Mouse (Mus musculus): Measurements from ENCODE around the gene Dop1b. TPM values are rescaled to one million over a fixed set of nuclear protein-coding genes. Genes with fewer than 3 reads are reported as not detected.
"Not testable (repeated sequence)": the region's sequence is repeated elsewhere in the genome, so short reads cannot be mapped to it uniquely, and the experiment has no call there.

Dop1b gene
- polyA plus RNA-seq, 1 experiment from 2014 or later, result 20.4 TPM

GRCm38 (mm10) chr16:93769621-93770020 is 57.9 kb downstream of the Dop1b start:
- no peaks in the 10 kb centered on the region for H3K27me3 ChIP-seq (ENCODE audit: control insufficient read depth, insufficient read depth, low read length)
- no peak for ATAC-seq (ENCODE audit: insufficient number of reproducible peaks, insufficient read depth, low FRiP score, low read depth)
- H3K9ac ChIP-seq (replicated peaks; ENCODE audit: low read depth, low read length), result no peak overlapping the region
- H3K4me1 ChIP-seq (ENCODE audit: control insufficient read depth, insufficient read depth, low read length), result no peaks in the 10 kb centered on the region
- no peak overlapping the region for H3K4me2 ChIP-seq (replicated peaks; ENCODE audit: low read depth, low read length)
- no peak overlapping the region for H3K4me3 ChIP-seq (ENCODE audit: low read depth, low read length)
- no peaks in the 10 kb centered on the region; the same call in 1 of the 2 replicates for H3K36me3 ChIP-seq (ENCODE audit: control insufficient read depth, insufficient read depth, low read length)
- H3K27ac ChIP-seq (ENCODE audit: low read length), result no peak overlapping the region
- no peaks in the 10 kb centered on the region for H3K9me3 ChIP-seq (ENCODE audit: control insufficient read depth, low read depth, low read length)
- WGBS, result 61% methylated on average over 15 of the region's 15 CpGs

- no peak overlapping the region for H3K9ac ChIP-seq (replicated peaks; ENCODE audit: low read depth, low read length)
- no peaks in the 10 kb centered on the region for H3K4me1 ChIP-seq (ENCODE audit: control insufficient read depth, insufficient read depth, low read length)
- no peak overlapping the region for H3K4me3 ChIP-seq (ENCODE audit: low read depth, low read length)
- 65% methylated on average over 32 of the region's 32 CpGs for WGBS
- no peak overlapping the region for H3K4me2 ChIP-seq (replicated peaks; ENCODE audit: low read depth, low read length)
- H3K27ac ChIP-seq (ENCODE audit: low read length), result no peak overlapping the region
- no peaks in the 10 kb centered on the region for H3K27me3 ChIP-seq (ENCODE audit: control insufficient read depth, insufficient read depth, low read length)
- no peaks in the 10 kb centered on the region; the same call in 1 of the 2 replicates for H3K36me3 ChIP-seq (ENCODE audit: control insufficient read depth, insufficient read depth, low read length)
- ATAC-seq (ENCODE audit: insufficient number of reproducible peaks, insufficient read depth, low FRiP score, low read depth), result peak; percentile 73; the same call in 1 of the 2 replicates
- no peaks in the 10 kb centered on the region for H3K9me3 ChIP-seq (ENCODE audit: control insufficient read depth, low read depth, low read length)
Measured at GRCm38 (mm10) chr16:93770271-93770926, 58.7 kb downstream of the Dop1b start.

- H3K36me3 ChIP-seq (ENCODE audit: control insufficient read depth, insufficient read depth, low read length), result no peaks in the 10 kb centered on the region; the same call in 1 of the 2 replicates
- WGBS, result 73% methylated on average over 5 of the region's 5 CpGs
- H3K4me1 ChIP-seq (ENCODE audit: control insufficient read depth, insufficient read depth, low read length), result no peaks in the 10 kb centered on the region
- H3K4me2 ChIP-seq (replicated peaks; ENCODE audit: low read depth, low read length), result no peak overlapping the region
- H3K27me3 ChIP-seq (ENCODE audit: control insufficient read depth, insufficient read depth, low read length), result no peaks in the 10 kb centered on the region
- no peaks in the 10 kb centered on the region for H3K9me3 ChIP-seq (ENCODE audit: control insufficient read depth, low read depth, low read length)
- no peak for ATAC-seq (ENCODE audit: insufficient number of reproducible peaks, insufficient read depth, low FRiP score, low read depth)
- H3K4me3 ChIP-seq (ENCODE audit: low read depth, low read length), result no peak overlapping the region
- no peak overlapping the region for H3K27ac ChIP-seq (ENCODE audit: low read length)
- H3K9ac ChIP-seq (replicated peaks; ENCODE audit: low read depth, low read length), result no peak overlapping the region
Measured at GRCm38 (mm10) chr16:93774658-93775057, 63.0 kb downstream of the Dop1b start.

- H3K9me3 ChIP-seq (ENCODE audit: control insufficient read depth, low read depth, low read length), result no peaks in the 10 kb centered on the region
- H3K4me3 ChIP-seq (ENCODE audit: low read depth, low read length), result no peak overlapping the region
- no peaks in the 10 kb centered on the region for H3K36me3 ChIP-seq (ENCODE audit: control insufficient read depth, insufficient read depth, low read length)
- no peak for ATAC-seq (ENCODE audit: insufficient number of reproducible peaks, insufficient read depth, low FRiP score, low read depth)
- H3K9ac ChIP-seq (replicated peaks; ENCODE audit: low read depth, low read length), result no peak overlapping the region
- 62% methylated on average over 5 of the region's 5 CpGs for WGBS
- no peak overlapping the region for H3K27ac ChIP-seq (ENCODE audit: low read length)
- no peaks in the 10 kb centered on the region for H3K4me1 ChIP-seq (ENCODE audit: control insufficient read depth, insufficient read depth, low read length)
- H3K4me2 ChIP-seq (replicated peaks; ENCODE audit: low read depth, low read length), result no peak overlapping the region
- no peaks in the 10 kb centered on the region for H3K27me3 ChIP-seq (ENCODE audit: control insufficient read depth, insufficient read depth, low read length)
Measured at GRCm38 (mm10) chr16:93776468-93776867, 64.8 kb downstream of the Dop1b start.

- Histone ChIP-seq H3K27me3 (ENCODE audit: control insufficient read depth, insufficient read depth, low read length) (no peaks in the 10 kb centered on the region), H3K36me3 (ENCODE audit: control insufficient read depth, insufficient read depth, low read length) (no peaks in the 10 kb centered on the region), H3K9me3 (ENCODE audit: control insufficient read depth, low read depth, low read length) (no peaks in the 10 kb centered on the region), H3K9ac (replicated peaks; ENCODE audit: low read depth, low read length) (no peak overlapping the region), H3K4me1 (ENCODE audit: control insufficient read depth, insufficient read depth, low read length) (no peaks in the 10 kb centered on the region), H3K27ac (ENCODE audit: low read length) (no peak overlapping the region), H3K4me3 (ENCODE audit: low read depth, low read length) (no peak overlapping the region), H3K4me2 (replicated peaks; ENCODE audit: low read depth, low read length) (no peak overlapping the region)
- WGBS, result 44% methylated on average over 14 of the region's 14 CpGs
- ATAC-seq (ENCODE audit: insufficient number of reproducible peaks, insufficient read depth, low FRiP score, low read depth), result no peak
Measured at GRCm38 (mm10) chr16:93777247-93777999, 65.7 kb downstream of the Dop1b start.

- H3K9me3 ChIP-seq (ENCODE audit: control insufficient read depth, low read depth, low read length); H3K9ac ChIP-seq (replicated peaks; ENCODE audit: low read depth, low read length); H3K36me3 ChIP-seq (ENCODE audit: control insufficient read depth, insufficient read depth, low read length); H3K4me3 ChIP-seq (ENCODE audit: low read depth, low read length); ATAC-seq (ENCODE audit: insufficient number of reproducible peaks, insufficient read depth, low FRiP score, low read depth); H3K27ac ChIP-seq (ENCODE audit: low read length); H3K27me3 ChIP-seq (ENCODE audit: control insufficient read depth, insufficient read depth, low read length); H3K4me2 ChIP-seq (replicated peaks; ENCODE audit: low read depth, low read length); H3K4me1 ChIP-seq (ENCODE audit: control insufficient read depth, insufficient read depth, low read length): not testable (repeated sequence)
- 88% methylated on average over 4 of the region's 4 CpGs for WGBS
Measured at GRCm38 (mm10) chr16:93778393-93778792, 66.7 kb downstream of the Dop1b start.

- ATAC-seq (ENCODE audit: insufficient number of reproducible peaks, insufficient read depth, low FRiP score, low read depth), result no peak
Measured at GRCm38 (mm10) chr16:93779554-93779953, 67.8 kb downstream of the Dop1b start.

GRCm38 (mm10) chr16:93780660-93781479 is 69.2 kb downstream of the Dop1b start:
- H3K27ac ChIP-seq (ENCODE audit: low read length), result no peak overlapping the region
- WGBS, result 54% methylated on average over 14 of the region's 14 CpGs
- no peaks in the 10 kb centered on the region for H3K27me3 ChIP-seq (ENCODE audit: control insufficient read depth, insufficient read depth, low read length)
- H3K36me3 ChIP-seq (ENCODE audit: control insufficient read depth, insufficient read depth, low read length), result no peaks in the 10 kb centered on the region; the same call in 1 of the 2 replicates
- H3K4me2 ChIP-seq (replicated peaks; ENCODE audit: low read depth, low read length), result no peak overlapping the region
- H3K4me3 ChIP-seq (ENCODE audit: low read depth, low read length), result no peak overlapping the region
- H3K4me1 ChIP-seq (ENCODE audit: control insufficient read depth, insufficient read depth, low read length), result no peaks in the 10 kb centered on the region
- no peak for ATAC-seq (ENCODE audit: insufficient number of reproducible peaks, insufficient read depth, low FRiP score, low read depth)
- H3K9me3 ChIP-seq (ENCODE audit: control insufficient read depth, low read depth, low read length), result 0 out of 2 replicates have a peak, but pooled peaks cover 4% of the 10 kb centered on the region
- no peak overlapping the region for H3K9ac ChIP-seq (replicated peaks; ENCODE audit: low read depth, low read length)

More at GRCm38 (mm10) chr16:93779554-93779953, 67.8 kb downstream of the Dop1b start:
- H3K27ac ChIP-seq (ENCODE audit: low read length), result no peak overlapping the region
- H3K36me3 ChIP-seq (ENCODE audit: control insufficient read depth, insufficient read depth, low read length), result no peaks in the 10 kb centered on the region; the same call in 1 of the 2 replicates
- no peak overlapping the region for H3K4me2 ChIP-seq (replicated peaks; ENCODE audit: low read depth, low read length)
- no peaks in the 10 kb centered on the region for H3K4me1 ChIP-seq (ENCODE audit: control insufficient read depth, insufficient read depth, low read length)
- H3K9me3 ChIP-seq (ENCODE audit: control insufficient read depth, low read depth, low read length), result 0 out of 2 replicates have a peak, but pooled peaks cover 4% of the 10 kb centered on the region
- no peak overlapping the region for H3K4me3 ChIP-seq (ENCODE audit: low read depth, low read length)
- H3K27me3 ChIP-seq (ENCODE audit: control insufficient read depth, insufficient read depth, low read length), result no peaks in the 10 kb centered on the region
- 82% methylated on average over 4 of the region's 4 CpGs for whole genome bisulfite sequencing
- H3K9ac ChIP-seq (replicated peaks; ENCODE audit: low read depth, low read length), result no peak overlapping the region
